Mouse (Mus musculus) forebrain, embryonic 11.5 days (tissue): ENCODE data around the gene Coa5. TPM values are rescaled to one million over a fixed set of nuclear protein-coding genes. Genes with fewer than 3 reads are reported as not detected.

Experiments used
- ATAC-seq: fragments of 200-750 bp; cut with Nextera tagmentation; replicated peaks from 2 replicates; pipeline ENCODE4 v1.8.0; 2017; ENCODE audit warnings: moderate TSS enrichment; ENCODE audit not compliant: low FRiP score
- DNase-seq: peaks from one replicate; pipeline ENCODE4 v3.0.0-alpha.2; 2017; ENCODE audit warnings: low spot score
- H3K27ac ChIP-seq: fragments of 300-500 bp; sonication (generic); 2 replicates; pipeline ENCODE4 v1.5.1; 2014; ENCODE audit warnings: low read depth, low read length
- H3K27me3 ChIP-seq: fragments of 300-500 bp; sonication (generic); 2 replicates; pipeline ENCODE4 v1.6.1; 2014; ENCODE audit warnings: mild to moderate bottlenecking, low read length, mixed read lengths; ENCODE audit not compliant: control insufficient read depth, insufficient read depth
- H3K36me3 ChIP-seq: fragments of 300-500 bp; sonication (generic); 2 replicates; pipeline ENCODE4 v1.6.1; 2014; ENCODE audit warnings: mild to moderate bottlenecking, low read length, moderate library complexity, mixed read lengths; ENCODE audit not compliant: control insufficient read depth, insufficient read depth
- H3K4me1 ChIP-seq: fragments of 300-500 bp; sonication (generic); replicated peaks from 2 replicates; pipeline ENCODE4 v1.6.1; 2014; ENCODE audit warnings: low read length, mixed read lengths; ENCODE audit not compliant: control insufficient read depth, insufficient read depth
- H3K4me2 ChIP-seq: fragments of 300-500 bp; sonication (generic); 2 replicates; pipeline ENCODE4 v1.6.1; 2014; ENCODE audit warnings: low read depth, mild to moderate bottlenecking, low read length, moderate library complexity, mixed read lengths; ENCODE audit not compliant: severe bottlenecking
- H3K4me3 ChIP-seq: fragments of 300-500 bp; sonication (generic); 2 replicates; pipeline ENCODE4 v1.5.1; 2014; ENCODE audit warnings: low read depth, low read length
- H3K9ac ChIP-seq: fragments of 300-500 bp; sonication (generic); 2 replicates; pipeline ENCODE4 v1.6.1; 2014; ENCODE audit warnings: low read length
- H3K9me3 ChIP-seq: fragments of 300-500 bp; sonication (generic); 2 replicates; pipeline ENCODE4 v1.6.1; 2016; ENCODE audit warnings: low read length, mixed read lengths; ENCODE audit not compliant: control insufficient read depth
- WGBS: fragments of 180-500 bp; shearing (Covaris S2); extraction: QIAGEN DNeasy Blood & Tissue Kit; methylation state at CpG from one replicate; pipeline ENCODE4 v1.1.7; 2014; 5-methylcytosine and 5-hydroxymethylcytosine counted together
- polyA plus RNA-seq: library from polyadenylated mRNA; unstranded; fragments of >200 nt; fragmentation: Nextera tagmentation; extraction: Ambion mirVana; gene quantifications from 2 replicates; pipeline ENCODE4 v1.2.1, GENCODE M21; 2014

The Coa5 gene
- polyA plus RNA-seq, 1 experiment from 2014 or later: 58.1 TPM

DNA sequence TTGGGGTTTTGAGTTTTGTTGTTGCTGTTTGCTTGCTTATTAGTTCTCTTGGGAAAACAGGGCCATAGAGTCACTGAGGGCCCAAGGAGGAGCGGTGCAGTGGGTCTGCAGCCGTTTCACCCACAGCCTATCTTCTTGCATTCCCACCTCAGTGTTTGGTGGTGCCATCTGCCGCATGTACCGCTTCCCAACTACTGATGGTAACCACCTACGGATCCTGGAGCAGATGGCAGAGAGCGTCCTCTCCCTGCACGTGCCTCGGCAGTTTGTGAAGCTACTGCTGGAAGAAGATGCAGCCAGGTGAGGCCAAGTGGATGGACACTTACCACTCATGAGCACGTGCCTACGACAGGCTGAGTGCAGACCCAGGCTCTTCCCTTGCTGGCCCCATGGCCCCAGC is 61.8 kb downstream of the Coa5 start:
- no peaks in the 10 kb centered on the region for H3K4me1 ChIP-seq
- H3K27ac ChIP-seq: no peak overlapping the region
- H3K27me3 ChIP-seq: no peaks in the 10 kb centered on the region
- no peaks in the 10 kb centered on the region for H3K36me3 ChIP-seq
- no peak overlapping the region for H3K9ac ChIP-seq
- no peak overlapping the region for H3K4me2 ChIP-seq
- H3K9me3 ChIP-seq: no peaks in the 10 kb centered on the region
- WGBS: 91% methylated on average over 10 of the region's 10 CpGs
- ATAC-seq: no peak
- H3K4me3 ChIP-seq: no peak overlapping the region
- no peak for DNase-seq

Other genes with a start within 250 kb of the Coa5 start
- 0.36 TPM in 1 of 2 replicates, not detected in the other for gene Cnga3, start 215.7 kb downstream of the Coa5 start, polyA plus RNA-seq
- 16.9 and 17.0 TPM in 2 replicates for gene Inpp4a, start 130.2 kb downstream of the Coa5 start, polyA plus RNA-seq
- 115 and 131 TPM in 2 replicates for gene Unc50, start within 50 bp of the Coa5 start, polyA plus RNA-seq
- 3.2 and 4.0 TPM in 2 replicates for gene Mgat4a, start 110.9 kb upstream of the Coa5 start, polyA plus RNA-seq